Mouse (Mus musculus): ENCODE measurements around the gene S100a3. TPM values are rescaled to one million over a fixed set of nuclear protein-coding genes. Genes with fewer than 3 reads are reported as not detected.

The S100a3 gene
- polyA plus RNA-seq, 1 experiment from 2014 or later: not detected

- no peak overlapping the region for H3K4me3 ChIP-seq (ENCODE audit: low read depth, low read length)
- 71% methylated on average over 8 of the region's 8 CpGs for WGBS (ENCODE audit: insufficient replicate concordance)
- no peaks in the 10 kb centered on the region for H3K4me1 ChIP-seq (ENCODE audit: insufficient read depth)
- no peak for TF ChIP-seq CTCF (IDR thresholded peaks at IDR 0.05; ENCODE audit: low read depth)
- no peak for TF ChIP-seq EP300 (IDR thresholded peaks at IDR 0.05; ENCODE audit: low read depth)
- no peak for DNase-seq
- ATAC-seq: no peak
- H3K4me2 ChIP-seq (ENCODE audit: low read depth, low read length): no peak overlapping the region
- no peaks in the 10 kb centered on the region for H3K27me3 ChIP-seq (ENCODE audit: insufficient read depth, low read length)
- no peak overlapping the region for H3K9ac ChIP-seq (replicated peaks)
- H3K36me3 ChIP-seq (replicated peaks; ENCODE audit: insufficient read depth, low read length): no peaks in the 10 kb centered on the region
- no peaks in the 10 kb centered on the region for H3K9me3 ChIP-seq (ENCODE audit: low read length)
- H3K27ac ChIP-seq (ENCODE audit: low read depth): no peak overlapping the region
Observed at GRCm38 (mm10) chr3:90600458-90601195, 40.2 kb downstream of the S100a3 start.

DNA sequence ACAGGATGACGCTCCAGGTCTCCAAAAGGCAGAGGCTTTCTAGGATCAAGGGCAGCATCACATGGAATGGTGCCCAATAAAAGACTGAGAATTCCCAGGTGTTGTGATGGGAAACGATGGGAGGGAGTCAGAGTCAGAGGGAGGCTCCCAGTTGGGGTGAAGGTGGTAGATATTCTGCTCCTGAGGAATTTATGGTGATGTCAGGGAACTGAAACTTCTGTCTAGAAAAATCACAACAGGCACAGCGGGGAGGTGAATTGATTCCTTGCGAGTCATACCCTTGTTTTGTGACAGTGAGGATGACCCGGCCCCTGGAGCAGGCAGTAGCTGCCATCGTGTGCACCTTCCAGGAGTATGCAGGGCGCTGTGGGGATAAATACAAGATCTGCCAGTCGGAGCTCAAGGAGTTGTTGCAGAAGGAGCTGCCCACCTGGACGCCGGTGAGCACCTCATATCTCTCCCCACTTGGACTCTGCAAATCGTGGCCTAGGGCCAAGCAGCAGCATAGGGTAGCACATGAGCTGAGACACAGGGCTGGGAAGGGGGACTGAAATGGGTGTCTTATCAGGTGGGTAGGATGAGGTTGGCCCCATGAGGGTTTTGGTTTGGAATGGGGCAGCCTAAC lies 41.2 kb downstream of the S100a3 start, which contains the start of gene Gm42674:
TSS of gene Gm42674 (plus strand) at position 419 of the 625 bp plus-strand sequence.
- H3K27ac ChIP-seq (ENCODE audit: low read depth): no peak within 1 kb of the TSS
- no peak for DNase-seq
- no peaks in the 10 kb centered on the region for H3K9me3 ChIP-seq (ENCODE audit: low read length)
- H3K4me2 ChIP-seq (ENCODE audit: low read depth, low read length): no peak within 1 kb of the TSS
- no peak within 1 kb of the TSS for H3K9ac ChIP-seq (replicated peaks)
- no peaks in the 10 kb centered on the region for H3K36me3 ChIP-seq (replicated peaks; ENCODE audit: insufficient read depth, low read length)
- no peak within 1 kb of the TSS for H3K4me3 ChIP-seq (ENCODE audit: low read depth, low read length)
- TF ChIP-seq EP300 (IDR thresholded peaks at IDR 0.05; ENCODE audit: low read depth): no peak
- TF ChIP-seq CTCF (IDR thresholded peaks at IDR 0.05; ENCODE audit: low read depth): no peak
- H3K27me3 ChIP-seq (ENCODE audit: insufficient read depth, low read length): no peaks in the 10 kb centered on the region
- WGBS (ENCODE audit: insufficient replicate concordance): 77% methylated on average over 11 of the region's 11 CpGs
- ATAC-seq: no peak
- no peaks in the 10 kb centered on the region for H3K4me1 ChIP-seq (ENCODE audit: insufficient read depth)

GRCm38 (mm10) chr3:90603623-90604022 lies 43.2 kb downstream of the S100a3 start, which contains the start of gene S100a4:
Gene S100a4 (plus strand): TSS chr3:90603771.
- DNase-seq (no peak), ATAC-seq (no peak)
- Histone ChIP-seq H3K4me2 (ENCODE audit: low read depth, low read length) (no peak within 1 kb of the TSS), H3K9me3 (ENCODE audit: low read length) (no peaks in the 10 kb centered on the region), H3K9ac (replicated peaks) (no peak within 1 kb of the TSS), H3K27me3 (ENCODE audit: insufficient read depth, low read length) (no peaks in the 10 kb centered on the region), H3K4me3 (ENCODE audit: low read depth, low read length) (no peak within 1 kb of the TSS), H3K4me1 (ENCODE audit: insufficient read depth) (no peaks in the 10 kb centered on the region), H3K36me3 (replicated peaks; ENCODE audit: insufficient read depth, low read length) (no peaks in the 10 kb centered on the region), H3K27ac (ENCODE audit: low read depth) (no peak within 1 kb of the TSS)
- TF ChIP-seq EP300 (IDR thresholded peaks at IDR 0.05; ENCODE audit: low read depth) (no peak), CTCF (IDR thresholded peaks at IDR 0.05; ENCODE audit: low read depth) (no peak)
- 24% methylated on average over 3 of the region's 3 CpGs for WGBS (ENCODE audit: insufficient replicate concordance)

DNA sequence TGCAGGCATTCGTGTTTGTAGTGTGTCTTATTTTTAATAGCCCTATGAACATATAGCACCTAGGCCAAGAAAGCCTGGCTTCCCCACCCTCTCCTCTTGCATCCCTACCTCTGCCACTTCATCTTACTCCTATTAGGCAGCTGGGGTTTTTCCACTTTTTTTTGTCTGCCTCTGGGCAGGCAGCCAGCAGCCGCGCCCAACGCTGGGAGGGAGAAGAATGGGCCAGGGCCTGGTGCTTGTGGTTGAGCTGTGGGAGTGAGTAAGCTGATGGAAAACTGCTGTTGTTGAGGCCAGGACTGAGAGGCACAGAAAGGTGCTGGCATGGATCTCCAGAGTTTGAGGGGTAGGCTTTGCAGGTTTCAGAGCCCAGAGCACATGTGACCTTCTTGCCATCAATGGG lies 44.0 kb downstream of the S100a3 start:
- H3K27ac ChIP-seq (ENCODE audit: low read depth): no peak overlapping the region
- no peak overlapping the region for H3K4me2 ChIP-seq (ENCODE audit: low read depth, low read length)
- no peak overlapping the region for H3K9ac ChIP-seq (replicated peaks)
- no peaks in the 10 kb centered on the region for H3K9me3 ChIP-seq (ENCODE audit: low read length)
- no peak overlapping the region for H3K4me3 ChIP-seq (ENCODE audit: low read depth, low read length)
- H3K36me3 ChIP-seq (replicated peaks; ENCODE audit: insufficient read depth, low read length): no peaks in the 10 kb centered on the region
- WGBS (ENCODE audit: insufficient replicate concordance): 84% methylated on average over 4 of the region's 4 CpGs
- TF ChIP-seq EP300 (IDR thresholded peaks at IDR 0.05; ENCODE audit: low read depth) (no peak), CTCF (IDR thresholded peaks at IDR 0.05; ENCODE audit: low read depth) (no peak)
- H3K27me3 ChIP-seq (ENCODE audit: insufficient read depth, low read length): no peaks in the 10 kb centered on the region
- DNase-seq (no peak), ATAC-seq (no peak)
- no peaks in the 10 kb centered on the region for H3K4me1 ChIP-seq (ENCODE audit: insufficient read depth)

GRCm38 (mm10) chr3:90605049-90605448 lies 44.7 kb downstream of the S100a3 start:
- DNase-seq: no peak
- H3K36me3 ChIP-seq (replicated peaks; ENCODE audit: insufficient read depth, low read length): no peaks in the 10 kb centered on the region
- H3K27me3 ChIP-seq (ENCODE audit: insufficient read depth, low read length): no peaks in the 10 kb centered on the region
- no peak overlapping the region for H3K9ac ChIP-seq (replicated peaks)
- no peaks in the 10 kb centered on the region for H3K9me3 ChIP-seq (ENCODE audit: low read length)
- no peak overlapping the region for H3K27ac ChIP-seq (ENCODE audit: low read depth)
- H3K4me2 ChIP-seq (ENCODE audit: low read depth, low read length): no peak overlapping the region
- ATAC-seq: no peak
- WGBS (ENCODE audit: insufficient replicate concordance): 35% methylated on average over 3 of the region's 3 CpGs
- no peak overlapping the region for H3K4me3 ChIP-seq (ENCODE audit: low read depth, low read length)
- no peaks in the 10 kb centered on the region for H3K4me1 ChIP-seq (ENCODE audit: insufficient read depth)
- TF ChIP-seq CTCF (IDR thresholded peaks at IDR 0.05; ENCODE audit: low read depth) (no peak), EP300 (IDR thresholded peaks at IDR 0.05; ENCODE audit: low read depth) (no peak)

DNA sequence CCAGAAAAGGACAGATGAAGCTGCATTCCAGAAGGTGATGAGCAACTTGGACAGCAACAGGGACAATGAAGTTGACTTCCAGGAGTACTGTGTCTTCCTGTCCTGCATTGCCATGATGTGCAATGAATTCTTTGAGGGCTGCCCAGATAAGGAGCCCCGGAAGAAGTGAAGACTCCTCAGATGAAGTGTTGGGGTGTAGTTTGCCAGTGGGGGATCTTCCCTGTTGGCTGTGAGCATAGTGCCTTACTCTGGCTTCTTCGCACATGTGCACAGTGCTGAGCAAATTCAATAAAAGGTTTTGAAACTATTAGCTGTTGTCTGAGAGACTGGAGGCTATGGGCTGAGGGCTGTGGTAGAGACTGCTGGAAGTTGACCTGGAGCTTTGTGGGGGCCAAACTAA lies 45.4 kb downstream of the S100a3 start:
- TF ChIP-seq CTCF (IDR thresholded peaks at IDR 0.05; ENCODE audit: low read depth) (no peak), EP300 (IDR thresholded peaks at IDR 0.05; ENCODE audit: low read depth) (no peak)
- H3K4me2 ChIP-seq (ENCODE audit: low read depth, low read length): no peak overlapping the region
- no peaks in the 10 kb centered on the region for H3K9me3 ChIP-seq (ENCODE audit: low read length)
- H3K4me3 ChIP-seq (ENCODE audit: low read depth, low read length): no peak overlapping the region
- 68% methylated on average over 2 of the region's 2 CpGs for WGBS (ENCODE audit: insufficient replicate concordance)
- no peaks in the 10 kb centered on the region for H3K4me1 ChIP-seq (ENCODE audit: insufficient read depth)
- no peaks in the 10 kb centered on the region for H3K27me3 ChIP-seq (ENCODE audit: insufficient read depth, low read length)
- no peak overlapping the region for H3K9ac ChIP-seq (replicated peaks)
- no peaks in the 10 kb centered on the region for H3K36me3 ChIP-seq (replicated peaks; ENCODE audit: insufficient read depth, low read length)
- no peak for DNase-seq
- no peak overlapping the region for H3K27ac ChIP-seq (ENCODE audit: low read depth)
- ATAC-seq: no peak

Data from liver, postnatal 0 days (tissue).